In the genomic region with DNA sequence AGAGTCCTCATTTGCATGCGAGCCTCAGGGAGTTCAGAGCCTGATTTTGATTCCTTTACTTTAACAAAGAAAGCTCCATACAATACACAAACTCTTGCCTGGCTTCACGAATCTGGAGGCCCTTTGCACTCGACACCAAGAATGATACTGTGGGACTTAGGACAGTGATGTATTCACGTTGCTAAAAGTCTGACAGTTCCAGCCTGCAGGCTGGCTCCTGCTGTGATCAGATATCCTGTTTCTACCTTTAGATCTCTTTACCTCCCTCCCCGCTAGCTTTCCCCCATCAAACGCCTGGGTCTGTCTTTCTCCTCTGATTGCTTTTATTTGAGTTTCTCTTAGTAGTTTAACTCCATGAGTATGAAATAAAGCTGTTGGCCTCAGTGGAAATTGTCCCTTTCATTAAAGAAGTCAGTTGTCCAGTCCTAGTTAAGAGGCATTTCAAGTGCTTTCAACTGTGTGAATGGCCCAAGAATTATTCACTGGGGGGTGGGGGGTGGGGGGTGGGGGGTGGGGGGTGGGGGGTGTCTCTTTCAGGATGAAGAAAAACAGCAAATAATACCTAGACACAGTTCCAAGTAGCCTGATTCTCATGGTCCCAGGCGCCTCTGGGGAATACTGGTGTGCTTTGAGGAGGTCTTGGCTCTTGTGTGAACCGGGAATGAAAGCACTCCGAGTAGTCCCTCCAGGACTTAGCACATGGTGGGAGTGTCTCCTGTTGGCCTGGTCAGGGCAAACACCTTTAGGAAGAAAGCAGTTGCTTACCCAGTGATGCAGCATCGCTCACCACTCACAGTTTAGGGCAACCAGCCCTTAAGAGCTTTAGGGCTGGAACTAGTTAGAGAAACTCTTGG, we compare ENCODE assay signal across 12 mouse cellular contexts. TPM values are rescaled to one million over a fixed set of nuclear protein-coding genes. Genes with fewer than 3 reads are reported as not detected.
DNase-seq lines count a peak whose midpoint lies in the region; ATAC-seq and TF ChIP-seq lines count a peak whose summit lies in the region.
"Had no signal": no experiment of that assay in that cellular context is flagged by ENCODE, and none has a peak within 500 bp of the region (broad histone marks: within the 10 kb centered on the region; RNA-seq: fewer than 3 reads in every experiment).

No protein-coding gene starts in this region.

- no peak overlapping the region for H3K9ac ChIP-seq in forebrain, postnatal 0 days

- intact Hi-C loops in gastrocnemius, adult 2 months (cut with DNase I), result no loop called here
- intact Hi-C loops in gastrocnemius, postnatal 14 days (cut with DNase I; ENCODE audit: low total_unique reads), result no loop called here

- H3K4me2 ChIP-seq in forebrain, postnatal 0 days (ENCODE audit: low read depth), result no peak overlapping the region

- peak overlapping the region; percentile 56 for H3K27ac ChIP-seq in gastrocnemius, adult 2 months
- H3K27ac ChIP-seq in forebrain, postnatal 0 days (ENCODE audit: low read depth, low read length), result 0 out of 2 replicates have a peak overlapping the region, but pooled peaks have one; percentile 35
- peak overlapping the region; percentile 76 for H3K27ac ChIP-seq in midbrain, embryonic 10.5 days (replicated peaks)

- no peak for TF ChIP-seq POLR2A in lung, adult 2 months (IDR thresholded peaks at IDR 0.05; ENCODE audit: borderline replicate concordance, extremely low read depth, low read depth, low read length)

- no peaks in the 10 kb centered on the region for H3K9me3 ChIP-seq in forebrain, postnatal 0 days (ENCODE audit: low read length)
- no peaks in the 10 kb centered on the region for H3K9me3 ChIP-seq in midbrain, embryonic 10.5 days (replicated peaks)

- DNase-seq in gastrocnemius, adult 2 months, result peak; percentile 44
- DNase-seq in gastrocnemius, postnatal 14 days, result no peak
- peak; percentile 26 for DNase-seq in NIH3T3 (ENCODE audit: low read depth)
- peak; percentile 11 for DNase-seq in forebrain, postnatal 0 days
- peak; percentile 28 for DNase-seq in midbrain, embryonic 10.5 days (ENCODE audit: low spot score)
- no peak for DNase-seq in lung, adult 2 months
- DNase-seq: lung, adult 18-20 months had no signal

- H3K4me1 ChIP-seq in forebrain, postnatal 0 days (ENCODE audit: insufficient read depth), result no peaks in the 10 kb centered on the region
- peaks cover 51% of the 10 kb centered on the region for H3K4me1 ChIP-seq in midbrain, embryonic 10.5 days
- peaks cover 3% of the 10 kb centered on the region; the same call in 1 of the 2 replicates for H3K4me1 ChIP-seq in lung, adult 2 months (ENCODE audit: control insufficient read depth, insufficient read depth, low read length)

- no peaks in the 10 kb centered on the region for H3K36me3 ChIP-seq in forebrain, postnatal 0 days (ENCODE audit: insufficient read depth)
- no peaks in the 10 kb centered on the region for H3K36me3 ChIP-seq in midbrain, embryonic 10.5 days

- WGBS in forebrain, postnatal 0 days, result 14% methylated on average over 10 of the region's 10 CpGs
- WGBS in midbrain, embryonic 10.5 days, result 16% methylated on average over 10 of the region's 10 CpGs
- WGBS in lung, adult 2 months, result 54% methylated on average over 10 of the region's 10 CpGs

- peak; percentile 48 for ATAC-seq in forebrain, postnatal 0 days
- ATAC-seq in activated CD4-positive, CD25-positive, alpha-beta regulatory T cell, adult 4 months, result no peak
- no peak for ATAC-seq in erythroblast, adult 5-6 weeks (replicated peaks; ENCODE audit: low FRiP score, poor library complexity, severe bottlenecking)

- H3K27me3 ChIP-seq in forebrain, postnatal 0 days (ENCODE audit: insufficient read depth, low read length), result no peaks in the 10 kb centered on the region
- peaks cover 3% of the 10 kb centered on the region; the same call in 1 of the 2 replicates for H3K27me3 ChIP-seq in midbrain, embryonic 10.5 days (ENCODE audit: low read depth, poor library complexity, severe bottlenecking)

- H3K4me3 ChIP-seq in gastrocnemius, adult 2 months, result no peak overlapping the region
- no peak overlapping the region for H3K4me3 ChIP-seq in forebrain, postnatal 0 days (ENCODE audit: low read depth, low read length)
- no peak overlapping the region for H3K4me3 ChIP-seq in midbrain, embryonic 10.5 days
- no peak overlapping the region for H3K4me3 ChIP-seq in lung, adult 2 months (replicated peaks; ENCODE audit: extremely low read depth, low read depth, low read length)

- no peak for TF ChIP-seq CTCF in gastrocnemius, adult 2 months (IDR thresholded peaks at IDR 0.05)
- TF ChIP-seq CTCF in forebrain, postnatal 0 days (IDR thresholded peaks at IDR 0.05; ENCODE audit: low read depth), result no peak
- TF ChIP-seq CTCF in lung, adult 2 months (IDR thresholded peaks at IDR 0.05; ENCODE audit: insufficient read depth, low read length), result no peak

RNA-seq across cellular contexts. Expression of a gene that starts 11.6 kb away (rescaled TPM):
- 100 to 1,000 TPM in 1 of 2 experiments, 10 to 100 TPM in 1; 83.5 to 151 TPM for total RNA-seq in gastrocnemius, adult 2 months (2021)
- 100 to 1,000 TPM; 243 to 252 TPM for total RNA-seq in gastrocnemius, postnatal 14 days (2021)
- total RNA-seq in forebrain, postnatal 0 days (2014; rRNA removed), result 342 and 344 TPM in 2 replicates
- polyA plus RNA-seq in forebrain, postnatal 0 days (2015; fragmentation: Nextera tagmentation; extraction: Ambion mirVana), result 239 and 282 TPM in 2 replicates
- 30.0 and 42.1 TPM in 2 replicates for polyA plus RNA-seq in midbrain, embryonic 10.5 days (2016; fragmentation: Nextera tagmentation; extraction: Ambion mirVana)
- 214 and 298 TPM in 2 replicates for polyA plus RNA-seq in lung, adult 2 months (2012; rRNA removed)
- polyA plus RNA-seq in activated CD4-positive, CD25-positive, alpha-beta regulatory T cell, adult 4 months (2017; shearing (Covaris generic)), result not detected
- total RNA-seq in erythroblast, adult 5-6 weeks (2015; ENCODE audit: low replicate concordance), result not detected in 2 replicates
- total RNA-seq in erythroblast, adult 5-6 weeks (2017; ENCODE audit: low replicate concordance), result 0.85 TPM in 1 of 2 replicates, not detected in the other
- total RNA-seq: hematopoietic stem cell, adult 5-6 weeks; neutrophil, adult 5-6 weeks had no signal

RNA-seq across cellular contexts. Expression of a gene that starts 24.5 kb away (rescaled TPM):
- not detected for total RNA-seq in gastrocnemius, adult 2 months (2021)
- total RNA-seq in gastrocnemius, postnatal 14 days (2021), result not detected
- not detected in 2 replicates for total RNA-seq in forebrain, postnatal 0 days (2014; rRNA removed)
- polyA plus RNA-seq in forebrain, postnatal 0 days (2015; fragmentation: Nextera tagmentation; extraction: Ambion mirVana), result 0.52 and 1.1 TPM in 2 replicates
- polyA plus RNA-seq in midbrain, embryonic 10.5 days (2016; fragmentation: Nextera tagmentation; extraction: Ambion mirVana), result not detected in 2 replicates
- not detected in 2 replicates for polyA plus RNA-seq in lung, adult 2 months (2012; rRNA removed)
- not detected for polyA plus RNA-seq in activated CD4-positive, CD25-positive, alpha-beta regulatory T cell, adult 4 months (2017; shearing (Covaris generic))
- not detected in 2 replicates for total RNA-seq in erythroblast, adult 5-6 weeks (2015; ENCODE audit: low replicate concordance)
- total RNA-seq in erythroblast, adult 5-6 weeks (2017; ENCODE audit: low replicate concordance), result not detected in 2 replicates
- total RNA-seq: hematopoietic stem cell, adult 5-6 weeks; layer of hippocampus, postnatal 14 days; neutrophil, adult 5-6 weeks had no signal

RNA-seq across cellular contexts. Expression of a gene that starts 55.8 kb away (rescaled TPM):
- 10 to 100 TPM; 62.6 to 68.7 TPM for total RNA-seq in gastrocnemius, adult 2 months (2021)
- total RNA-seq in gastrocnemius, postnatal 14 days (2021), result 10 to 100 TPM; 52.1 to 53.6 TPM
- total RNA-seq in forebrain, postnatal 0 days (2014; rRNA removed), result 50.3 and 55.3 TPM in 2 replicates
- polyA plus RNA-seq in forebrain, postnatal 0 days (2015; fragmentation: Nextera tagmentation; extraction: Ambion mirVana), result 72.4 and 73.8 TPM in 2 replicates
- polyA plus RNA-seq in midbrain, embryonic 10.5 days (2016; fragmentation: Nextera tagmentation; extraction: Ambion mirVana), result 65.7 and 70.2 TPM in 2 replicates
- polyA plus RNA-seq in lung, adult 2 months (2012; rRNA removed), result 51.1 and 61.6 TPM in 2 replicates
- polyA plus RNA-seq in activated CD4-positive, CD25-positive, alpha-beta regulatory T cell, adult 4 months (2017; shearing (Covaris generic)), result 10 to 100 TPM; 13.6 to 20.8 TPM
- 13.8 and 14.4 TPM in 2 replicates for total RNA-seq in erythroblast, adult 5-6 weeks (2015; ENCODE audit: low replicate concordance)
- total RNA-seq in erythroblast, adult 5-6 weeks (2017; ENCODE audit: low replicate concordance), result 34.2 and 44.5 TPM in 2 replicates

Comparison
In these comparisons a context has a peak if more than half of its experiments do, and no peak if none do; other contexts are left out.
1. DNase-seq: peak in gastrocnemius, adult 2 months (single experiment), NIH3T3 (single experiment), forebrain, postnatal 0 days (single experiment) and midbrain, embryonic 10.5 days (single experiment); none in gastrocnemius, postnatal 14 days (single experiment) and lung, adult 2 months (single experiment).
2. RNA of a gene that starts 11.6 kb away (total RNA-seq): 342 to 344 TPM in forebrain, postnatal 0 days, 243 to 252 TPM in gastrocnemius, postnatal 14 days and 83.5 to 151 TPM in gastrocnemius, adult 2 months; 0.85 TPM in erythroblast, adult 5-6 weeks; every median in the first group is over 10 times any median in the second.
3. Peak in every context shown above with its lines, with median percentiles within 50 percentile points of each other: H3K27ac ChIP-seq.